ENCODE assay signal across 31 mouse cellular contexts in genomic region chr14:62894924-62895840, GRCm38 (mm10). TPM values are rescaled to one million over a fixed set of nuclear protein-coding genes. Genes with fewer than 3 reads are reported as not detected.
DNase-seq lines count a peak whose midpoint lies in the region; ATAC-seq lines count a peak whose summit lies in the region.
"Had no signal": no experiment of that assay in that cellular context is flagged by ENCODE, and none has a peak within 500 bp of the region (broad histone marks: within the 10 kb centered on the region; RNA-seq: fewer than 3 reads in every experiment).

No protein-coding gene starts in this region.

- no peak for ATAC-seq in intestine, embryonic 15.5 days
- no peak for ATAC-seq in hindbrain, embryonic 12.5 days (ENCODE audit: low FRiP score)
- ATAC-seq: CD4-positive, CD25-positive, alpha-beta regulatory T cell, adult 4 months; forebrain, postnatal 0 days; inflammation-experienced regulatory T-cells, adult 6 months had no signal

- no peak overlapping the region for H3K4me3 ChIP-seq in intestine, embryonic 15.5 days (replicated peaks)
- H3K4me3 ChIP-seq in hindbrain, embryonic 12.5 days = no peak overlapping the region
- H3K4me3 ChIP-seq: embryonic facial prominence, embryonic 15.5 days; forebrain, embryonic 12.5 days; heart, embryonic 12.5 days; stomach, embryonic 15.5 days had no signal

- no peaks in the 10 kb centered on the region for H3K36me3 ChIP-seq in intestine, embryonic 15.5 days
- no peaks in the 10 kb centered on the region for H3K36me3 ChIP-seq in hindbrain, embryonic 12.5 days
- H3K36me3 ChIP-seq: embryonic facial prominence, embryonic 15.5 days; forebrain, embryonic 12.5 days; heart, embryonic 12.5 days; stomach, embryonic 15.5 days had no signal

- no peak overlapping the region for H3K27ac ChIP-seq in intestine, embryonic 15.5 days
- H3K27ac ChIP-seq in hindbrain, embryonic 12.5 days = no peak overlapping the region
- H3K27ac ChIP-seq: embryonic facial prominence, embryonic 15.5 days; forebrain, embryonic 12.5 days; hindbrain, embryonic 14.5 days; kidney, postnatal 0 days; liver, embryonic 14.5 days; macrophage; stomach, embryonic 15.5 days had no signal

- no peaks in the 10 kb centered on the region for H3K27me3 ChIP-seq in intestine, embryonic 15.5 days (replicated peaks)
- no peaks in the 10 kb centered on the region for H3K27me3 ChIP-seq in hindbrain, embryonic 12.5 days
- H3K27me3 ChIP-seq: embryonic facial prominence, embryonic 15.5 days; forebrain, embryonic 12.5 days; heart, embryonic 12.5 days; stomach, embryonic 15.5 days had no signal

- WGBS in intestine, embryonic 15.5 days = 92% methylated on average over 8 of the region's 8 CpGs
- 93% methylated on average over 8 of the region's 8 CpGs for WGBS in hindbrain, embryonic 12.5 days

- H3K4me1 ChIP-seq in intestine, embryonic 15.5 days (replicated peaks) = no peaks in the 10 kb centered on the region
- peaks cover 10% of the 10 kb centered on the region; the same call in 1 of the 2 replicates for H3K4me1 ChIP-seq in hindbrain, embryonic 12.5 days
- H3K4me1 ChIP-seq: forebrain, embryonic 12.5 days; stomach, embryonic 15.5 days had no signal

- peak; percentile 61 for DNase-seq in heart, adult 11 months
- no peak for DNase-seq in heart, adult 9 months (ENCODE audit: low spot score in 2 of 2)
- DNase-seq in brain, adult 2 months (ENCODE audit: low read depth, low spot score) = peak; percentile 86
- peak; percentile 74 to 77 for DNase-seq in cerebellum, adult 18-20 months
- peak; percentile 50 to 57 for DNase-seq in cerebellum, postnatal 10 days
- no peak for DNase-seq in adrenal gland, postnatal 14 days
- DNase-seq: adrenal gland, adult 2 months; forebrain, postnatal 0 days; heart, postnatal 4 days; kidney, adult 18-20 months; kidney, postnatal 4 days; layer of hippocampus, postnatal 36 days; left cerebral cortex, postnatal 4 days; lung, adult 2 months; lung, postnatal 10 days; midbrain, embryonic 14.5 days; right cerebral cortex, postnatal 25 days; thymus, adult 18-20 months; thymus, postnatal 25 days had no signal

- H3K4me2 ChIP-seq in intestine, embryonic 15.5 days (replicated peaks) = no peak overlapping the region
- H3K4me2 ChIP-seq in hindbrain, embryonic 12.5 days (replicated peaks) = no peak overlapping the region
- H3K4me2 ChIP-seq: embryonic facial prominence, embryonic 15.5 days; forebrain, embryonic 12.5 days; heart, embryonic 12.5 days; hindbrain, embryonic 14.5 days; stomach, embryonic 15.5 days had no signal

- H3K9ac ChIP-seq in intestine, embryonic 15.5 days = no peak overlapping the region
- no peak overlapping the region for H3K9ac ChIP-seq in hindbrain, embryonic 12.5 days
- H3K9ac ChIP-seq: embryonic facial prominence, embryonic 15.5 days; forebrain, embryonic 12.5 days; forebrain, postnatal 0 days; heart, embryonic 12.5 days; hindbrain, embryonic 14.5 days; liver, embryonic 14.5 days; stomach, embryonic 15.5 days had no signal

- no peaks in the 10 kb centered on the region for H3K9me3 ChIP-seq in intestine, embryonic 15.5 days
- no peaks in the 10 kb centered on the region for H3K9me3 ChIP-seq in hindbrain, embryonic 12.5 days (replicated peaks)
- H3K9me3 ChIP-seq: embryonic facial prominence, embryonic 15.5 days; forebrain, embryonic 12.5 days; heart, embryonic 12.5 days; stomach, embryonic 15.5 days had no signal

RNA-seq across cellular contexts. Expression of gene Wdfy2, which starts 57.7 kb away (rescaled TPM):
- total RNA-seq in adrenal gland, postnatal 14 days (2021) = 28.4 and 28.8 TPM in 2 replicates
- 4.0 and 4.2 TPM in 2 replicates for polyA plus RNA-seq in intestine, embryonic 15.5 days (2015; fragmentation: Nextera tagmentation; extraction: Ambion mirVana)
- polyA plus RNA-seq in hindbrain, embryonic 12.5 days (2016; fragmentation: Nextera tagmentation; extraction: Ambion mirVana) = 14.2 and 15.0 TPM in 2 replicates

Comparison
In these comparisons a context has a peak if more than half of its experiments do, and no peak if none do; other contexts are left out.
1. DNase-seq: peak in heart, adult 11 months (single experiment), brain, adult 2 months (single experiment), cerebellum, adult 18-20 months (2 of 2) and cerebellum, postnatal 10 days (2 of 2); none in heart, adult 9 months (0 of 2) and adrenal gland, postnatal 14 days (single experiment).